Mouse (Mus musculus) B cell, adult 2 months (primary cell): ENCODE measurements at regions not wholly inside any gene's neighbourhood (a gene's known extent, or its start where the extent isn't known, plus 50 kb on each side); places are given as distances from the start of the nearest gene placed in this dataset.

Experiments
- DNase-seq, 2 experiments: peaks; one replicate each; pipeline ENCODE4 v3.0.0; 2022

GRCm38 (mm10) chr1:193552348-193552747 is 182.2 kb upstream of the Camk1g start:
- DNase-seq, result no peak

- DNase-seq, result no peak
Observed at GRCm38 (mm10) chr1:193551340-193551739, 181.2 kb upstream of the Camk1g start.

GRCm38 (mm10) chr1:193550761-193551160 is 180.7 kb upstream of the Camk1g start:
- no peak for DNase-seq

- no peak for DNase-seq
Observed at GRCm38 (mm10) chr1:193547356-193547755, 177.3 kb upstream of the Camk1g start.

GRCm38 (mm10) chr1:193546044-193546432 is 175.9 kb upstream of the Camk1g start:
- no peak for DNase-seq

- no peak for DNase-seq
Observed at GRCm38 (mm10) chr1:193545406-193546043, 175.4 kb upstream of the Camk1g start.

GRCm38 (mm10) chr1:193544804-193545203 is 174.7 kb upstream of the Camk1g start:
- no peak for DNase-seq

GRCm38 (mm10) chr1:193543834-193544233 is 173.7 kb upstream of the Camk1g start:
- no peak for DNase-seq

GRCm38 (mm10) chr1:193543284-193543683 is 173.2 kb upstream of the Camk1g start:
- no peak for DNase-seq

- DNase-seq, result no peak
Observed at GRCm38 (mm10) chr1:193541934-193542580, 172.0 kb upstream of the Camk1g start.

GRCm38 (mm10) chr1:193541281-193541680 is 171.2 kb upstream of the Camk1g start:
- no peak for DNase-seq

GRCm38 (mm10) chr1:193540486-193540885 is 170.4 kb upstream of the Camk1g start:
- no peak for DNase-seq

GRCm38 (mm10) chr1:193539261-193539660 is 169.2 kb upstream of the Camk1g start:
- DNase-seq, result no peak

GRCm38 (mm10) chr1:193538425-193538824 is 168.3 kb upstream of the Camk1g start:
- DNase-seq, result no peak

GRCm38 (mm10) chr1:193537616-193538015 is 167.5 kb upstream of the Camk1g start:
- DNase-seq, result no peak

- no peak for DNase-seq
Observed at GRCm38 (mm10) chr1:193536552-193536951, 166.5 kb upstream of the Camk1g start.

- no peak for DNase-seq
Observed at GRCm38 (mm10) chr1:193534449-193534848, 164.4 kb upstream of the Camk1g start.

- no peak for DNase-seq
Observed at GRCm38 (mm10) chr1:193526501-193526900, 156.4 kb upstream of the Camk1g start.

- no peak for DNase-seq
Observed at GRCm38 (mm10) chr1:193522007-193522406, 151.9 kb upstream of the Camk1g start.

- DNase-seq, result no peak
Observed at GRCm38 (mm10) chr1:193518840-193519239, 148.7 kb upstream of the Camk1g start.

GRCm38 (mm10) chr1:193517968-193518367 is 147.9 kb upstream of the Camk1g start:
- no peak for DNase-seq

- DNase-seq, result no peak
Observed at GRCm38 (mm10) chr1:193517293-193517692, 147.2 kb upstream of the Camk1g start.

- no peak for DNase-seq
Observed at GRCm38 (mm10) chr1:193516395-193516794, 146.3 kb upstream of the Camk1g start.

GRCm38 (mm10) chr1:193513929-193514710 is 144.0 kb upstream of the Camk1g start:
- DNase-seq, result no peak
